In the genomic region with DNA sequence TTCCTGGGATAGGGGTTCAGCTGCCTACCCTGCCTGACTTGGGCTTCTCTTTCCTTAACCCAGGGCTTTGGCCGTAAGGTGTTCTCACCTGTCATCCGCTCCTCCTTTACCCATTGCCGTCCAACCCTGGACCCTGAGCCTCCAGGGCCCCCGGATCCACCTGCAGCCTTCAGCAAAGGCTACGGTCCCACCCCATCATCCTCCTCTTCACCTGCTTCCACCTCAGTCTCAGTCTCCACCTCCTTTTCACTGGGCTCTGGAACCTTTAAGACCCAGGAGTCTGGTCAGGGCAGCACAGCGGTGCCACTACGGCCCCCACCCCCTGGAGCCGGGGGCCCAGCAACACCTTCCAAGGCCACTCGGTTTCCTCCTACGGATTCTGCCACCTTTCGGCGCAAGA, we compare ENCODE assay signal across 26 mouse cellular contexts. TPM values are rescaled to one million over a fixed set of nuclear protein-coding genes. Genes with fewer than 3 reads are reported as not detected.
DNase-seq lines count a peak whose midpoint lies in the region; ATAC-seq lines count a peak whose summit lies in the region.
"Had no signal": no experiment of that assay in that cellular context is flagged by ENCODE, and none has a peak within 500 bp of the region (broad histone marks: within the 10 kb centered on the region; RNA-seq: fewer than 3 reads in every experiment).

No protein-coding gene starts in this region.

- no peaks in the 10 kb centered on the region for H3K27me3 ChIP-seq in midbrain, embryonic 12.5 days
- no peaks in the 10 kb centered on the region for H3K27me3 ChIP-seq in midbrain, embryonic 10.5 days (ENCODE audit: low read depth, poor library complexity, severe bottlenecking)
- H3K27me3 ChIP-seq: forebrain, embryonic 13.5 days; hindbrain, embryonic 12.5 days; hindbrain, embryonic 15.5 days had no signal

- no peak for ATAC-seq in midbrain, embryonic 12.5 days (ENCODE audit: low FRiP score, low read depth)
- ATAC-seq: activated CD4-positive, CD25-positive, alpha-beta regulatory T cell, adult 4 months; forebrain, embryonic 13.5 days; forebrain, embryonic 16.5 days had no signal

- no peak overlapping the region for H3K27ac ChIP-seq in midbrain, embryonic 12.5 days (replicated peaks)
- no peak overlapping the region for H3K27ac ChIP-seq in midbrain, embryonic 10.5 days (replicated peaks)
- H3K27ac ChIP-seq: forebrain, embryonic 10.5 days; forebrain, embryonic 13.5 days; hindbrain, embryonic 12.5 days; hindbrain, embryonic 15.5 days had no signal

- H3K4me1 ChIP-seq in midbrain, embryonic 12.5 days, result peaks cover 26% of the 10 kb centered on the region
- peaks cover 28% of the 10 kb centered on the region for H3K4me1 ChIP-seq in midbrain, embryonic 10.5 days

- no peak overlapping the region for H3K4me3 ChIP-seq in midbrain, embryonic 12.5 days
- no peak overlapping the region for H3K4me3 ChIP-seq in midbrain, embryonic 10.5 days
- H3K4me3 ChIP-seq: forebrain, embryonic 10.5 days; forebrain, embryonic 13.5 days; hindbrain, embryonic 12.5 days; hindbrain, embryonic 15.5 days had no signal

- 95% methylated on average over 12 of the region's 12 CpGs for WGBS in midbrain, embryonic 12.5 days
- 95% methylated on average over 12 of the region's 12 CpGs for WGBS in midbrain, embryonic 10.5 days

- H3K9me3 ChIP-seq in midbrain, embryonic 12.5 days, result no peaks in the 10 kb centered on the region
- peaks cover 11% of the 10 kb centered on the region; the same call in 1 of the 2 replicates for H3K9me3 ChIP-seq in midbrain, embryonic 10.5 days (replicated peaks)
- H3K9me3 ChIP-seq: forebrain, embryonic 13.5 days; hindbrain, embryonic 12.5 days; hindbrain, embryonic 15.5 days had no signal

- H3K36me3 ChIP-seq in midbrain, embryonic 12.5 days, result peaks cover 85% of the 10 kb centered on the region
- peaks cover 88% of the 10 kb centered on the region for H3K36me3 ChIP-seq in midbrain, embryonic 10.5 days

- peak; percentile 30 for DNase-seq in cerebellum, adult 11-12 months
- DNase-seq in cerebellum, adult 9-11 months, result no peak
- peak; percentile 88 for DNase-seq in heart, adult 11 months
- DNase-seq in heart, adult 18-20 months, result no peak
- no peak for DNase-seq in midbrain, embryonic 10.5 days (ENCODE audit: low spot score)
- DNase-seq: adrenal gland, adult 8-10 months; adrenal gland, postnatal 25 days; cerebellum, adult 18-20 months; cerebellum, adult 9-10 months; gastrocnemius, postnatal 14 days had no signal

- H3K4me2 ChIP-seq in midbrain, embryonic 12.5 days (replicated peaks), result no peak overlapping the region
- H3K4me2 ChIP-seq: forebrain, embryonic 13.5 days; heart, embryonic 11.5 days; hindbrain, embryonic 12.5 days; hindbrain, embryonic 15.5 days had no signal

- H3K9ac ChIP-seq in midbrain, embryonic 12.5 days (replicated peaks), result 0 out of 2 replicates have a peak overlapping the region, but pooled peaks have one; percentile 21
- H3K9ac ChIP-seq: forebrain, embryonic 13.5 days; hindbrain, embryonic 12.5 days; hindbrain, embryonic 15.5 days had no signal

RNA-seq across cellular contexts. Expression of gene Pafah1b3, which starts 9.8 kb away (rescaled TPM):
- 1 to 10 TPM; 4.0 to 5.6 TPM for total RNA-seq in heart, adult 18-20 months (2021)
- polyA plus RNA-seq in midbrain, embryonic 12.5 days (2016; fragmentation: Nextera tagmentation; extraction: Ambion mirVana), result 399 and 410 TPM in 2 replicates
- 293 and 325 TPM in 2 replicates for polyA plus RNA-seq in midbrain, embryonic 10.5 days (2016; fragmentation: Nextera tagmentation; extraction: Ambion mirVana)

RNA-seq across cellular contexts. Expression of gene Prr19, which starts 13.2 kb away (rescaled TPM):
- total RNA-seq in heart, adult 18-20 months (2021), result not detected
- polyA plus RNA-seq in midbrain, embryonic 12.5 days (2016; fragmentation: Nextera tagmentation; extraction: Ambion mirVana), result 1.3 and 1.7 TPM in 2 replicates
- polyA plus RNA-seq in midbrain, embryonic 10.5 days (2016; fragmentation: Nextera tagmentation; extraction: Ambion mirVana), result 1.1 and 1.4 TPM in 2 replicates
- total RNA-seq: adrenal gland, adult 8-10 months; adrenal gland, postnatal 25 days; common myeloid progenitor, adult 5-6 weeks; gastrocnemius, adult 18-20 months; gastrocnemius, postnatal 14 days; heart, adult 8-10 months; heart, postnatal 25 days; hematopoietic stem cell, adult 5-6 weeks had no signal
- polyA plus RNA-seq: activated CD4-positive, CD25-positive, alpha-beta regulatory T cell, adult 4 months; heart, embryonic 14.5 days; heart, postnatal 0 days had no signal

RNA-seq across cellular contexts. Expression of gene Tmem145, which starts 17.9 kb away (rescaled TPM):
- not detected for total RNA-seq in heart, adult 18-20 months (2021)
- 20.1 and 21.4 TPM in 2 replicates for polyA plus RNA-seq in midbrain, embryonic 12.5 days (2016; fragmentation: Nextera tagmentation; extraction: Ambion mirVana)
- 2.1 and 5.1 TPM in 2 replicates for polyA plus RNA-seq in midbrain, embryonic 10.5 days (2016; fragmentation: Nextera tagmentation; extraction: Ambion mirVana)
- total RNA-seq: common myeloid progenitor, adult 5-6 weeks; gastrocnemius, adult 18-20 months; gastrocnemius, postnatal 14 days; heart, postnatal 25 days; hematopoietic stem cell, adult 5-6 weeks had no signal
- polyA plus RNA-seq: activated CD4-positive, CD25-positive, alpha-beta regulatory T cell, adult 4 months; gonadal fat pad, adult 2 months; heart, postnatal 0 days had no signal

RNA-seq across cellular contexts. Expression of gene Cic, which starts 20.5 kb away (rescaled TPM):
- 10 to 100 TPM; 45.1 to 63.1 TPM for total RNA-seq in heart, adult 18-20 months (2021)
- polyA plus RNA-seq in midbrain, embryonic 12.5 days (2016; fragmentation: Nextera tagmentation; extraction: Ambion mirVana), result 39.4 and 40.8 TPM in 2 replicates
- polyA plus RNA-seq in midbrain, embryonic 10.5 days (2016; fragmentation: Nextera tagmentation; extraction: Ambion mirVana), result 18.5 and 21.7 TPM in 2 replicates

RNA-seq across cellular contexts. Expression of gene Megf8, which starts 29.0 kb away (rescaled TPM):
- 10 to 100 TPM; 31.8 to 32.9 TPM for total RNA-seq in heart, adult 18-20 months (2021)
- polyA plus RNA-seq in midbrain, embryonic 12.5 days (2016; fragmentation: Nextera tagmentation; extraction: Ambion mirVana), result 20.8 and 21.3 TPM in 2 replicates
- polyA plus RNA-seq in midbrain, embryonic 10.5 days (2016; fragmentation: Nextera tagmentation; extraction: Ambion mirVana), result 13.9 and 14.9 TPM in 2 replicates

Comparison
In these comparisons a context has a peak if more than half of its experiments do, and no peak if none do; other contexts are left out.
1. DNase-seq: peak in cerebellum, adult 11-12 months (single experiment) and heart, adult 11 months (single experiment); none in cerebellum, adult 9-11 months (single experiment), heart, adult 18-20 months (0 of 2) and midbrain, embryonic 10.5 days (single experiment).